Mouse (Mus musculus): Measurements from ENCODE around the gene Fam155a. TPM values are rescaled to one million over a fixed set of nuclear protein-coding genes. Genes with fewer than 3 reads are reported as not detected.

The Fam155a gene
- polyA plus RNA-seq, 1 experiment from 2014 or later, result 31.2 TPM

- H3K36me3 ChIP-seq, result no peaks in the 10 kb centered on the region
- no peak for ATAC-seq (ENCODE audit: low FRiP score, low read depth)
- H3K27me3 ChIP-seq, result no peaks in the 10 kb centered on the region
- H3K9me3 ChIP-seq, result no peaks in the 10 kb centered on the region
- H3K4me3 ChIP-seq, result no peak overlapping the region
- WGBS, result 43% methylated on average over 4 of the region's 4 CpGs
- no peak overlapping the region for H3K4me2 ChIP-seq
- H3K27ac ChIP-seq (replicated peaks), result no peak overlapping the region
- H3K9ac ChIP-seq, result no peak overlapping the region
- 0 out of 2 replicates have a peak, but pooled peaks cover 3% of the 10 kb centered on the region for H3K4me1 ChIP-seq (replicated peaks)
Observed at GRCm38 (mm10) chr8:9188616-9189015, 582.3 kb downstream of the Fam155a start.

- H3K36me3 ChIP-seq, result no peaks in the 10 kb centered on the region
- H3K4me3 ChIP-seq, result no peak overlapping the region
- WGBS, result 62% methylated on average over 2 of the region's 2 CpGs
- no peaks in the 10 kb centered on the region for H3K27me3 ChIP-seq
- 0 out of 2 replicates have a peak, but pooled peaks cover 3% of the 10 kb centered on the region for H3K4me1 ChIP-seq (replicated peaks)
- no peaks in the 10 kb centered on the region for H3K9me3 ChIP-seq
- H3K4me2 ChIP-seq, result no peak overlapping the region
- ATAC-seq (ENCODE audit: low FRiP score, low read depth), result no peak
- H3K27ac ChIP-seq (replicated peaks), result no peak overlapping the region
- no peak overlapping the region for H3K9ac ChIP-seq
Observed at GRCm38 (mm10) chr8:9185200-9185599, 585.8 kb downstream of the Fam155a start.

- H3K4me2 ChIP-seq, result no peak overlapping the region
- 58% methylated on average over 7 of the region's 7 CpGs for WGBS
- no peak overlapping the region for H3K27ac ChIP-seq (replicated peaks)
- no peaks in the 10 kb centered on the region for H3K27me3 ChIP-seq
- ATAC-seq (ENCODE audit: low FRiP score, low read depth), result no peak
- no peak overlapping the region for H3K4me3 ChIP-seq
- 0 out of 2 replicates have a peak, but pooled peaks cover 3% of the 10 kb centered on the region for H3K4me1 ChIP-seq (replicated peaks)
- no peaks in the 10 kb centered on the region for H3K36me3 ChIP-seq
- no peak overlapping the region for H3K9ac ChIP-seq
- H3K9me3 ChIP-seq, result no peaks in the 10 kb centered on the region
Observed at GRCm38 (mm10) chr8:9182461-9182860, 588.5 kb downstream of the Fam155a start.

GRCm38 (mm10) chr8:9180686-9181315 lies 590.2 kb downstream of the Fam155a start:
- no peaks in the 10 kb centered on the region for H3K9me3 ChIP-seq
- no peak for ATAC-seq (ENCODE audit: low FRiP score, low read depth)
- H3K27me3 ChIP-seq, result no peaks in the 10 kb centered on the region
- H3K4me2 ChIP-seq, result no peak overlapping the region
- H3K27ac ChIP-seq (replicated peaks), result no peak overlapping the region
- 80% methylated on average over 17 of the region's 17 CpGs for WGBS
- H3K4me3 ChIP-seq, result no peak overlapping the region
- H3K4me1 ChIP-seq (replicated peaks), result 0 out of 2 replicates have a peak, but pooled peaks cover 3% of the 10 kb centered on the region
- H3K9ac ChIP-seq, result no peak overlapping the region
- H3K36me3 ChIP-seq, result no peaks in the 10 kb centered on the region

GRCm38 (mm10) chr8:9176974-9177373 lies 594.0 kb downstream of the Fam155a start:
- Histone ChIP-seq H3K9me3 (no peaks in the 10 kb centered on the region), H3K36me3 (no peaks in the 10 kb centered on the region), H3K4me2 (no peak overlapping the region), H3K9ac (no peak overlapping the region), H3K27me3 (no peaks in the 10 kb centered on the region), H3K27ac (replicated peaks) (no peak overlapping the region), H3K4me3 (no peak overlapping the region), H3K4me1 (replicated peaks) (0 out of 2 replicates have a peak, but pooled peaks cover 6% of the 10 kb centered on the region)
- 49% methylated on average over 7 of the region's 7 CpGs for WGBS
- ATAC-seq (ENCODE audit: low FRiP score, low read depth), result no peak

GRCm38 (mm10) chr8:9174865-9175565 lies 595.9 kb downstream of the Fam155a start:
- WGBS, result 23% methylated on average over 9 of the region's 9 CpGs
- H3K4me1 ChIP-seq (replicated peaks), result 0 out of 2 replicates have a peak, but pooled peaks cover 6% of the 10 kb centered on the region
- ATAC-seq (ENCODE audit: low FRiP score, low read depth), result no peak
- no peaks in the 10 kb centered on the region for H3K27me3 ChIP-seq
- no peaks in the 10 kb centered on the region for H3K36me3 ChIP-seq
- no peak overlapping the region for H3K9ac ChIP-seq
- no peaks in the 10 kb centered on the region for H3K9me3 ChIP-seq
- H3K4me2 ChIP-seq, result no peak overlapping the region
- no peak overlapping the region for H3K4me3 ChIP-seq
- H3K27ac ChIP-seq (replicated peaks), result no peak overlapping the region

GRCm38 (mm10) chr8:9171848-9172247 lies 599.1 kb downstream of the Fam155a start:
- no peak for ATAC-seq (ENCODE audit: low FRiP score, low read depth)
- H3K27ac ChIP-seq (replicated peaks), result no peak overlapping the region
- WGBS, result 79% methylated on average over 5 of the region's 5 CpGs
- peaks cover 12% of the 10 kb centered on the region; the same call in 1 of the 2 replicates for H3K4me1 ChIP-seq (replicated peaks)
- no peak overlapping the region for H3K4me3 ChIP-seq
- H3K27me3 ChIP-seq, result no peaks in the 10 kb centered on the region
- no peaks in the 10 kb centered on the region for H3K9me3 ChIP-seq
- no peaks in the 10 kb centered on the region for H3K36me3 ChIP-seq
- H3K9ac ChIP-seq, result no peak overlapping the region
- H3K4me2 ChIP-seq, result no peak overlapping the region

- 55% methylated on average over 10 of the region's 10 CpGs for WGBS
- H3K4me2 ChIP-seq, result no peak overlapping the region
Observed at GRCm38 (mm10) chr8:9167995-9168394, 603.0 kb downstream of the Fam155a start.

GRCm38 (mm10) chr8:9161606-9162005 lies 609.4 kb downstream of the Fam155a start:
- Histone ChIP-seq H3K4me2 (no peak overlapping the region), H3K27ac (replicated peaks) (no peak overlapping the region), H3K4me3 (no peak overlapping the region), H3K9me3 (no peaks in the 10 kb centered on the region), H3K36me3 (no peaks in the 10 kb centered on the region), H3K4me1 (replicated peaks) (peaks cover 24% of the 10 kb centered on the region), H3K9ac (no peak overlapping the region), H3K27me3 (no peaks in the 10 kb centered on the region)
- 87% methylated on average over 4 of the region's 4 CpGs for WGBS
- no peak for ATAC-seq (ENCODE audit: low FRiP score, low read depth)

More at GRCm38 (mm10) chr8:9167995-9168394, 603.0 kb downstream of the Fam155a start:
- no peaks in the 10 kb centered on the region for H3K27me3 ChIP-seq
- H3K36me3 ChIP-seq, result no peaks in the 10 kb centered on the region
- H3K9ac ChIP-seq, result no peak overlapping the region
- H3K27ac ChIP-seq (replicated peaks), result no peak overlapping the region
- no peaks in the 10 kb centered on the region for H3K9me3 ChIP-seq
- H3K4me1 ChIP-seq (replicated peaks), result peaks cover 5% of the 10 kb centered on the region; the same call in 1 of the 2 replicates
- no peak for ATAC-seq (ENCODE audit: low FRiP score, low read depth)
- H3K4me3 ChIP-seq, result no peak overlapping the region

GRCm38 (mm10) chr8:9159322-9159721 lies 611.6 kb downstream of the Fam155a start:
- 58% methylated on average over 7 of the region's 7 CpGs for WGBS
- Histone ChIP-seq H3K4me2 (no peak overlapping the region), H3K27me3 (no peaks in the 10 kb centered on the region), H3K36me3 (no peaks in the 10 kb centered on the region), H3K9me3 (no peaks in the 10 kb centered on the region), H3K9ac (no peak overlapping the region), H3K4me3 (no peak overlapping the region), H3K4me1 (replicated peaks) (peaks cover 24% of the 10 kb centered on the region), H3K27ac (replicated peaks) (peak overlapping the region; percentile 57; the same call in 1 of the 2 replicates)
- ATAC-seq (ENCODE audit: low FRiP score, low read depth), result no peak

- peak overlapping the region; percentile 57 for H3K27ac ChIP-seq (replicated peaks)
- peak overlapping the region; percentile 26 for H3K4me2 ChIP-seq
- ATAC-seq (ENCODE audit: low FRiP score, low read depth), result 0 out of 2 replicates have a peak, but pooled peaks have one; percentile 43
- H3K36me3 ChIP-seq, result no peaks in the 10 kb centered on the region
- WGBS, result 46% methylated on average over 13 of the region's 13 CpGs
- H3K4me3 ChIP-seq, result no peak overlapping the region
- no peaks in the 10 kb centered on the region for H3K9me3 ChIP-seq
- no peak overlapping the region for H3K9ac ChIP-seq
- no peaks in the 10 kb centered on the region for H3K27me3 ChIP-seq
- H3K4me1 ChIP-seq (replicated peaks), result peaks cover 24% of the 10 kb centered on the region
Observed at GRCm38 (mm10) chr8:9158652-9159051, 612.3 kb downstream of the Fam155a start.

- H3K27me3 ChIP-seq, result no peaks in the 10 kb centered on the region
- H3K27ac ChIP-seq (replicated peaks), result no peak overlapping the region; the same call in 1 of the 2 replicates
- 6% methylated on average over 23 of the region's 23 CpGs for WGBS
- no peak overlapping the region for H3K9ac ChIP-seq
- H3K36me3 ChIP-seq, result no peaks in the 10 kb centered on the region
- peak; percentile 14; the same call in 1 of the 2 replicates for ATAC-seq (ENCODE audit: low FRiP score, low read depth)
- peaks cover 24% of the 10 kb centered on the region for H3K4me1 ChIP-seq (replicated peaks)
- H3K4me2 ChIP-seq, result peak overlapping the region; percentile 37
- H3K9me3 ChIP-seq, result no peaks in the 10 kb centered on the region
- H3K4me3 ChIP-seq, result no peak overlapping the region
Observed at GRCm38 (mm10) chr8:9157141-9157781, 613.7 kb downstream of the Fam155a start.

All from hindbrain, embryonic 15.5 days (tissue).